Mouse (Mus musculus) lung, embryonic 14.5 days (tissue): ENCODE results near the gene Idh1. TPM values are rescaled to one million over a fixed set of nuclear protein-coding genes. Genes with fewer than 3 reads are reported as not detected.

Experiments used
- ATAC-seq: fragments of 200-750 bp; cut with Nextera tagmentation; 2 replicates; pipeline ENCODE4 v1.8.0; 2017; ENCODE audit warnings: mild to moderate bottlenecking, moderate TSS enrichment, moderate library complexity; ENCODE audit not compliant: insufficient read depth
- DNase-seq: peaks from one replicate; pipeline ENCODE4 v3.0.0-alpha.2; 2015
- H3K27ac ChIP-seq: fragments of 300-500 bp; sonication (generic); 2 replicates; pipeline ENCODE4 v1.5.1; 2014; ENCODE audit warnings: low read depth, mild to moderate bottlenecking, moderate library complexity
- H3K27me3 ChIP-seq: fragments of 300-500 bp; sonication (generic); 2 replicates; pipeline ENCODE4 v1.6.1; 2014; ENCODE audit warnings: low read length, control low read depth; ENCODE audit not compliant: insufficient read depth
- H3K36me3 ChIP-seq: fragments of 300-500 bp; sonication (generic); 2 replicates; pipeline ENCODE4 v1.6.1; 2014; ENCODE audit warnings: control low read depth; ENCODE audit not compliant: insufficient read depth
- H3K4me1 ChIP-seq: fragments of 300-500 bp; sonication (generic); 2 replicates; pipeline ENCODE4 v1.6.1; 2014; ENCODE audit warnings: antibody characterized with exemption, control low read depth; ENCODE audit not compliant: insufficient read depth
- H3K4me2 ChIP-seq: fragments of 300-500 bp; sonication (generic); 2 replicates; pipeline ENCODE4 v1.6.1; 2014; ENCODE audit warnings: mild to moderate bottlenecking
- H3K4me3 ChIP-seq: fragments of 300-500 bp; sonication (generic); 2 replicates; pipeline ENCODE4 v1.5.1; 2014; ENCODE audit warnings: low read depth, low read length
- H3K9ac ChIP-seq: fragments of 300-500 bp; sonication (generic); 2 replicates; pipeline ENCODE4 v1.6.1; 2014
- H3K9me3 ChIP-seq: fragments of 300-500 bp; sonication (generic); 2 replicates; pipeline ENCODE4 v1.6.1; 2016; ENCODE audit warnings: low read depth, low read length, control low read depth
- CTCF ChIP-seq: IDR thresholded peaks from 2 replicates; pipeline ENCODE4 v1.5.1; 2016; ENCODE audit warnings: antibody characterized with exemption, low read depth
- WGBS: fragments of 180-500 bp; shearing (Covaris S2); extraction: QIAGEN DNeasy Blood & Tissue Kit; methylation state at CpG from one replicate; pipeline ENCODE4 v1.1.7; 2014; 5-methylcytosine and 5-hydroxymethylcytosine counted together
- polyA plus RNA-seq: library from polyadenylated mRNA; unstranded; fragments of >200 nt; fragmentation: Nextera tagmentation; extraction: Ambion mirVana; gene quantifications from 2 replicates; pipeline ENCODE4 v1.2.1, GENCODE M21; 2014

Idh1 gene
- polyA plus RNA-seq, 1 experiment from 2014 or later: 113 TPM

- Histone ChIP-seq H3K4me3 (no peak within 1 kb of the TSS), H3K27me3 (no peaks in the 10 kb centered on the region), H3K36me3 (no peaks in the 10 kb centered on the region), H3K9me3 (no peaks in the 10 kb centered on the region), H3K4me2 (no peak within 1 kb of the TSS), H3K9ac (no peak within 1 kb of the TSS), H3K27ac (no peak within 1 kb of the TSS), H3K4me1 (no peaks in the 10 kb centered on the region)
- DNase-seq: no peak
- no peak for ATAC-seq
- WGBS: 81% methylated on average over 1 of the region's 1 CpGs
- no peak for TF ChIP-seq CTCF
These were observed 66.9 kb downstream of the Idh1 start, which contains the start of gene Gm28845 for GRCm38 (mm10) chr1:65119438-65119837. Gene Gm28845, minus strand, starts transcription at chr1:65119558.

DNA sequence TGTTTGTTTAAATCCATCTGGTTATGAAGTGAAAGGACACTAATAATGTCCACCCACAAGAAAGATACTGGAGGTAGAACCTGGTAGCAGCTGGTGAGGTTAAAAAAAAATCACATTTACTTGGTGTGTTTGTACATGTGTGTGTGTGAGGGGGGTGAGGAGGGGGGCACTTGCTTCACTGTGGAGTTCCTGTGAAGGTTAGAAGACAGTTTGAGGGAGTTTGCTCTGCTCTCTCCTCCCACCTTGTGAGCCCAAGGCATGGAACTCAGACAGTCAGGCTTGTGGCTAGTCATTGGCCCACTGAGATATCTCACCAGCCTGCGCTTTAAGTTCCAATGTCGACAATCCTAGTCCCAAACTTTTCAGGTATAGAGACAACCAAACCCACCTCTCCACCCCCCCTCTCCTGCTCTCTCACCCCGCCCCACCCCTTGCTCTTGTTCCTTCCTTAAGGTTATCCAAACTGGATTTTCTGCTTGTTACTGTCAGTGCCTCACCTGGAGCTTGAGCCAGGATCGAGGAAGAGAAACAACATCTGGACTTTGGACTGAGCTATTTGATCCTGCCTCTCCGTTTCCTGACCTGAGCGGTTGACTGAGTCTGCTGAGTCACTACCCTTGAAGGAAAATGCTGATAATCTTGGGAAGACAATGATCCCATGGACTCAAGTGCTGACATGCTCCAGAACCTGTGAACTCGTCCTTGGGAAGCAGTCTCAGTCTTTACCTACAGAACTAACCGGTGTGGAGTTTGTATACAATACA lies 68.0 kb downstream of the Idh1 start:
- Histone ChIP-seq H3K9me3 (no peaks in the 10 kb centered on the region), H3K4me1 (no peaks in the 10 kb centered on the region), H3K36me3 (no peaks in the 10 kb centered on the region), H3K9ac (no peak overlapping the region), H3K27ac (no peak overlapping the region), H3K27me3 (no peaks in the 10 kb centered on the region), H3K4me2 (no peak overlapping the region), H3K4me3 (no peak overlapping the region)
- DNase-seq: no peak
- WGBS: 67% methylated on average over 8 of the region's 8 CpGs
- no peak for TF ChIP-seq CTCF
- ATAC-seq: no peak

- ATAC-seq (no peak), DNase-seq (peak; percentile 11)
- Histone ChIP-seq H3K27me3 (no peaks in the 10 kb centered on the region), H3K4me2 (no peak overlapping the region), H3K27ac (no peak overlapping the region), H3K4me3 (no peak overlapping the region), H3K36me3 (no peaks in the 10 kb centered on the region), H3K4me1 (no peaks in the 10 kb centered on the region), H3K9ac (no peak overlapping the region), H3K9me3 (no peaks in the 10 kb centered on the region)
- 81% methylated on average over 5 of the region's 5 CpGs for whole genome bisulfite sequencing
- TF ChIP-seq CTCF: no peak
These were observed 72.6 kb downstream of the Idh1 start for GRCm38 (mm10) chr1:65113536-65114172.

- H3K27ac ChIP-seq: no peak overlapping the region
- no peaks in the 10 kb centered on the region for H3K4me1 ChIP-seq
- H3K9me3 ChIP-seq: no peaks in the 10 kb centered on the region
- no peaks in the 10 kb centered on the region for H3K36me3 ChIP-seq
- H3K4me3 ChIP-seq: no peak overlapping the region
- DNase-seq: peak; percentile 4
- 55% methylated on average over 14 of the region's 14 CpGs for WGBS
- ATAC-seq: no peak
- no peak overlapping the region for H3K9ac ChIP-seq
- peak overlapping the region; percentile 50 for H3K4me2 ChIP-seq
- TF ChIP-seq CTCF: no peak
- H3K27me3 ChIP-seq: no peaks in the 10 kb centered on the region
These were observed 73.5 kb downstream of the Idh1 start for GRCm38 (mm10) chr1:65112807-65113196.

- H3K27ac ChIP-seq: no peak overlapping the region
- H3K4me3 ChIP-seq: no peak overlapping the region; the same call in 1 of the 2 replicates
- H3K27me3 ChIP-seq: no peaks in the 10 kb centered on the region
- no peaks in the 10 kb centered on the region for H3K9me3 ChIP-seq
- ATAC-seq (peak; percentile 80), DNase-seq (peak; percentile 94)
- WGBS: 10% methylated on average over 8 of the region's 8 CpGs
- no peak overlapping the region for H3K9ac ChIP-seq
- no peaks in the 10 kb centered on the region for H3K36me3 ChIP-seq
- peak; percentile 92 for TF ChIP-seq CTCF
- H3K4me2 ChIP-seq: peak overlapping the region; percentile 50
- no peaks in the 10 kb centered on the region for H3K4me1 ChIP-seq
These were observed 74.1 kb downstream of the Idh1 start for GRCm38 (mm10) chr1:65112031-65112806.

- Histone ChIP-seq H3K27ac (no peak overlapping the region), H3K9me3 (no peaks in the 10 kb centered on the region), H3K9ac (no peak overlapping the region), H3K36me3 (no peaks in the 10 kb centered on the region), H3K27me3 (no peaks in the 10 kb centered on the region), H3K4me3 (no peak overlapping the region), H3K4me2 (no peak overlapping the region), H3K4me1 (no peaks in the 10 kb centered on the region)
- 61% methylated on average over 25 of the region's 25 CpGs for WGBS
- no peak for DNase-seq
- no peak for ATAC-seq
- TF ChIP-seq CTCF: no peak
These were observed 76.4 kb downstream of the Idh1 start for GRCm38 (mm10) chr1:65109756-65110435.
